Mouse (Mus musculus): ENCODE data around the gene Oser1.
"Not testable (repeated sequence)": the region's sequence is repeated elsewhere in the genome, so short reads cannot be mapped to it uniquely, and the experiment has no call there.

The Oser1 gene

DNA sequence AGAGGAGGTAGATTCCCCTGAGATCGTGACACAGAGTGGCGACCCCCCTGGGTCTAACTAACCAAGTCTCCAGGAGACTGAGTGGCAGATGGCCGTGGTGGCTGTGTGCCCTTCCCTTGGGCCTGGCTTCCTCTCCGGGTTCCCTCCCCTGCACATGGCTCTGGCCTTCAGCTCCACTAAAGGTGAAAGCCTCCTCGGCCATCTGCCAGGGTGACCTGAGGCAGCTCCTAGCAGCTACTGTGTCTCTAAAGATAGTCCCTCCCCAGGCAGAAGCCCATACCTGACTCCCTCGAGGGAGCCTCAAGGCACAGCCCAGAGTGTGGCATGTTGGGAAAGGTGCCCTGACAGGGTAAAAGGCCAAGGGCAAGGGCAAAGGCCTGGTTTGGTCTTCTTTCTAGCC lies 19.0 kb upstream of the Oser1 start:
- no peak for DNase-seq (ENCODE audit: low spot score)

DNA sequence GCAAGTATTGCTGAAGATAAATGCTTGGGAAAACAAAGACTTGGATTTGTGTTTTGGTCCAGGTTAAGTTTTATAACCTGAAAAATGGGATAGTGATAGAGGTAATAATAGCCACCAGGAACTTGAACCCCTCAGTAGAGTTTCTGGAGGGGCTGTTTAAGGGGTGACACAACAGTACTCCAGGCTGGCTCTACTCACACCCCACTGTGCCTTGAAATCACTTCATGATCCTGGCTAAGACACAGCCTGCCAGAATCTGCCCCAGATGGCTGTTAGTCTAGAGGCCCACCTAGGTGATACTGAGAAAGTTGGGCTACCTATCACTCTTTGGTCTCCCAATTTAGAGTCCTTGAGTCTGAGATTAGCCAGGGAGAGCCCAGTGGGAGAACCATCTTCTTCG lies 15.0 kb upstream of the Oser1 start:
- DNase-seq (ENCODE audit: low spot score): no peak

DNA sequence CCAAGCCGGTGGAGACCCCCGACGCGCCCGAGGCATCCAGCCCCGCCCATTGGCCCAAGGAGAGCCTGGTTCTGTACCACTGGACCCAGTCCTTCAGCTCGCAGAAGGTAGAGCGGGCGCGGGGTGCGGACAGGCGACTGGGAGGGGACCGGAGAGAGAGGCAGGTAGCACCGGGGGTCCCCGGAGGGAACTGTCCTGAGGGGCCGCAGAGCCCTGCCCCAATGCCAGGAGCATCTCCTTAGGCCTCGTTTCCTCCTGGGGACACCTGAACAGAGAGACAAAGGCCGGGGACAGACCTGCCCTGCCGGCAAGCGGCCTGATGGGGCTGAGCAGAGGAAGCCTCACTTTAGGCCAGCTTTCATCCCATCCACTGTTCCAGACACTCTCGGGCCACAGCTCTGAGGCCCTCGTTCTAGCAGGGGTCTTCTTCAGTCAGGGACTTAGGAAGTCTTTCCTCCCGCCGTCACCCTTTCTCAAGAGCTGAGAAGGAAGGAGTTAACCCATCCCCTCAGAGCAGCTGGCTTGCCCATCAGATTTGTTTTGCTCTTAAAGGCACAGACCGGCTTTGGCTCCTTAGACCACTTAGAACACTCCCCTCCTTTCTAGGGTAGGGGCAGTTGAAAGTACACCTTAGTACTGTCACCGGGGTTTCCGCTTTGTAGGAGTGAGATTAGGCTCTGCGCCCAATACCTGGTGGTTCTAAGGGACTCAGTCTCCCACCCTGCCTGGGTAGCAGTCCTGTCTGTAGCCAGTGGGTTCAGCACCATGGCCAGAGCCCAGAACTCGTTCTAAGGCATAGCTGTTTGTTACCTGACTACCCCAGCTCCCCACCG lies 14.3 kb upstream of the Oser1 start:
- peak; percentile 53 for DNase-seq (ENCODE audit: low spot score)

DNA sequence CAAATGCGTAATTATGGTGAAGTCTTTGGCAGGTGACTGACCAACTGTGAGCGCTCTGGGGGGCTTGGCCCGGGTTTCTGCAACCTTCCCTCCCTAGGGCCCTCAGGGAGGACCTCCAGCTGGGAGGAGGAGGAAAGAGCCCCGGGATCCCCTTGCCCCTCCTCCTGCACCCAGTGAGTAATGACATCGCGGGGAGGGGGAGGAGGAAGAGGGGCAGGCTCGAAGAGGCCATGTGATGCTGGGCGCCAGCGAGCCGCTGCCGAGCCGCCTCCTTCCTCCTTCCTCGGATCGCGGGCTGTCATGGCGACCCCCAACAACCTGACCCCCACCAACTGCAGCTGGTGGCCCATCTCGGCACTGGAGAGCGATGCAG lies 13.7 kb upstream of the Oser1 start, which contains the start of gene Gdap1l1:
Gene Gdap1l1, plus strand, starts transcription at position 231 of the 373 bp plus-strand sequence.
- no peak for DNase-seq (ENCODE audit: low spot score)

DNA sequence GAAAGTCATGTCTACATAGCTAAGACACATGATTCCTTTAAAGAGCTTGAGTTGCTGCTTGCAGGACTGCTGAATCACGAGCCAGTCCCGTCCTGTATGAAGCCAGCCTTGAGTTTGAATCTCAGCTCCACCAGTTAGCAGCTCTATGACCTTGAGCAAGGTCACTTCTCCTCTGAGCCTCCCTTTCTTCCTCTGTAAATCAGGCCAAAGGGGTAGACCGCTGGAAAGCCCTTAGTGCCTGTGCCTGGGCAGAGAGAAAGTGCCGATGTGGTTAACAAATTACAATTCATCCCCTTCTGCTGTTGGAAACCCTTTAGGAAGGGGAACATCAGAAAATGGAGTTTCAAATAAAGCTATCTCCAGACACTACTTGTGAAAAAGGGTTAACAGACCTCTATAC lies 13.3 kb upstream of the Oser1 start:
- DNase-seq (ENCODE audit: low spot score): no peak

DNA sequence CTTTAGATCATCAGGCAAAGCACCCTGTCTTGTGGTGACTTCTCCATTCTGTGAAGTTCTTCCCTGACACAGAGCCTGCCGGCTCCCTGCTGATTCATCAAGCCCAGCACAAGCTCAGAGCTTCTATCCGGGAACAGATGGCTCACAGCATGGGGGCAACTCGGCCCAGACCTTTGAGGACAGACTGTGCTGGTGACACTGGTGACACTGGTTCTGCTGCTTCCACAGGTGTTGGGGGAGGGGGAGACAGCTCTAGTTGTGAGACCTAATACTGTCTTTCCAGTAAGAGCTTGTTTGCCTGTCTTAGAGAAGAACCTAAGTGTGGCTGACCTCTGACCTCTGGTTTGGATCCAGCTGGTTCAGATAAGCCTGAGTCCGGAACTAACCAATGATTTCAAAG lies 9.5 kb upstream of the Oser1 start:
- peak; percentile 60 for DNase-seq (ENCODE audit: low spot score)

DNA sequence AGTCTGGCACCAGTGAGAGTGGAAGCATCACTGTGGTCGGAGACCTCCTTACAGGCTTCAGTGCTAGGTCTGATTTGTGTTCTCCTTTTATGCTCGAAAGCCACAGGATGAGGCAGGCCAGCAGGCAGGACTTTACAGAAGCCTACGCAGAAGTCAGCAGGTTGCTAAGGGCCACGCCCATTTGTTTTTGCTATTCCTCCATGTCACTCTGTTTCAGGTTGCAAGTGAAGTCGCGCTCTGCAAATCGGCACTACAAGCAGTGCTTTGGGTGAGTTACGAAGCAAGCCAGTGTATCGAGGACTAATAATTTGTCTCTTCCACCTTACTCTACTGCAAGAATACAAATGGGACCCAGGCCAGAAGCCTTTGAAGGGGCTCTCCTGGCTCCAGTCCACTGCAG lies 6.8 kb upstream of the Oser1 start:
- no peak for DNase-seq (ENCODE audit: low spot score)

DNA sequence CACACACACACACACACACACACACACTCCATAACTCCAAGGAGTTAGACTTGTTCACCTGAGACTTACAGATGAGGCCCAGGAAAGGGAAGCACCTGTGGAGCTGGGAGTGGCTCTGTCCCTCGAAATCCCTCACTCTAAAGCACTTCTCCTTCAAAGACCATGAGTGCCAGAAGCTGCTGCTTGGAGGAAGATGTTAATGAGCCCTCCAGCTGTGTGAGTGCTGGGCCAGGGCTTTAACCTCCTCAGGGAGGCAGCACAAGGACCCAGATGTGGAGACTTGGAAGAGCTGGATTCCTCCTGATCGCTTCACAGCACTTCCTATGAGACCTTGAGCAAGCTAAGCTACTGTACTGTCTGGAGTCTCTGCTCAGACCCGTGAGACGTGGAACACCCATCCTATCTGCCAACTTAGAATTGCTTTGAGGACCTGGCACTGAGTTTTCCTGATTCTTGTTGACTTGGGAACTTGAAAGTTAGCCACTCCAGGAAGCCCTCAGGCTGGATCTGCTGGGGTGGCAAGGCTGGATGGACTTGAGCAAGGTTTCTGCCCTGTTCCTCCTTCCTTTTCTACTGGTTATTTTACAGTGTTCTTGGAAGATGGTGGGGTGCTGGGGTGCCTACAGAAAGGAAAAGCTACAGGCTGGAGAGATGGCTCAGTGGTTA lies 4.0 kb upstream of the Oser1 start:
- no peak for DNase-seq (ENCODE audit: low spot score)

DNA sequence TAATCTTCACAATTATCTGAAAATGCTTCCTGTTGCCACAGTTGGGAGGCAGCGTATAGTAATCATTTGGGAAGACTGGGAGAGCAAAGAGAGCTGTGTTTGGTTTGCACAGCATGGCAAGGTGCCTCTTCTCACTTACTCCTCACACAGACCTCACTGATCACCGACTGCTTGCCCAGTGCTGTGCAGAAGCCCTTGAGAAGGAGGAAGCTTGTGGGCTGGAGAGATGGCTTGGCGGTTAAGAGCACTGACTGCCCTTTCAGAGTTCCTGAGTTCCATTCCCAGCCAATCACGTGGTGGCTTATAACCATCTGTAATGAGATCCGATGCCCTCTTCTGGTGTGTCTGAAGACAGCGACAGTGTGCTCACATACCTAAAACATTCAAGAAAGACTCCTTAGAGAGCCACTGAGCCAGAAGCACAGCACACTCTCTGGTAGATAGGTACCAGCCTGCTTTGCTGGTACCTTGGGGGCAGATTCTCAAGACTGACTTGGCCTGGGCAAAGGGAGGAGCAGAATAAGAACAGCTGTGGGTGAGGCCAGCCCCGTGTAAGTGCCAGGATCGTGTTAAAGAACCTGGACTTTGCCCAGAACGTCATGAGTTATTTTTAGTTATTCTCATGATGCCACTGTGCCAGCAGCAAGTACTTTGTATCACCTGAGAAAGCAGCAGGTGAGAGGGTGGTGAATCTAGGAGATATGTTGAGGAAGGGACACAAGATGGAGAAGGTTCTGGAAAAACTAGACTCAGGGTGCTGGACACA lies 1.4 kb downstream of the Oser1 start:
- no peak for DNase-seq (ENCODE audit: low spot score)

DNA sequence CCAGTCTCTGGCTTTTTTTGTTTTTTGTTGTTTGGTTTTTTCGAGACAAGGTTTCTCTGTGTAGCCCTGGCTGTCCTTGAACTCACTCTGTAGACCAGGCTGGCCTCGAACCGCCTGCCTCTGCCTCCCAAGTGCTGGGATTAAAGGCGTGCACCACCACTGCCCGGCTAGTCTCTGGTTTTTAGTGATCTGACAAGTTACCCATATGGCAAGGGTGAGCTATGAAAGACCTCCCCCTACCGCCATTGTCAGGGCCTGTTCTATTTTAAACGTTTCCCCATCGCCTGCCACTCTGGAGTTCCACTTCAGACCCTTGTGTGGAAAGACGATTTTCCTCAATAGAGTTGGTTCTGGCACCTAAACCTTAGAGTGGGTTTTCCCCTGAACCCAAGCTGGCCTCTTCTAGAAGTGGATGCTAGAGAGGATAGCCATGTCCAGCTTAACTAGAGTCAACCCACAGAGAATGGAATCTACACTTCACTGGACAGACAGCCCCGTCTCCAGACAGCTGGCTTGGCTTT lies 4.1 kb downstream of the Oser1 start:
- no peak for DNase-seq (ENCODE audit: low spot score)

DNA sequence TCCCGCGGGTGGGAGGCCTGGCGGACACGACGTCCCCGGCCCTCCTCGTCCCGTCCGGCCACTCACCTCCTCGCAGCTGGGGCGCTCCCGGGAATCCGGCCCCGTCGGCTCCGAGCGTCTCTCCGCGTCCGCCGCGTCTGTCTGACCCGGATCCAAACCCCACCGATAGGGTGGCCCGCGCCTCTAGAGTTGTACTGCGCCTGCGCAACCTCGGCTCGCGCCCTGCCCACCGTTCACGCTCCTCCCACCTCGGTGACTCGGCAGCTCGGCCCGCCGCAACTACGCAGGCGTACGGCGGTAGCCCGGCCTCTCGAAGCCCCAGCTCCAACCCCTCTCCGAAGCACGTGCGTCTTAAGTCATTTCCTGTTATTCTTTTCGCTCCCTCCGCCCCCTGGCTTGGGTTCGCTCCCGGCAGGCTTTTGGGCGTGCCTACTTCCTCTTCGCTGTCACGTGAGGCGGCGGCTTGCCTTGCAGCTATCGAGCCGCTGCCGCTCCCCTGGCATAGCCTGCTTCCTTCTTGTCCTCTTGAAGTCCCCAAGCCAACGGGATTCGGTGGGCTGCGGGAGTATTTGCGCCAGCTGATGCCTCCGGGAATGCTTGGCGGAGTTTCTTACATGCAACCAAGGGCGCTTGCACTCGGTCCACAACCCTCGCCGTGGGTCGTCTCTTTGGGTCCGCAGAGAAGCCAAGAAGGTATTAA lies 5.0 kb downstream of the Oser1 start:
- peak; percentile 99 for DNase-seq (ENCODE audit: low spot score)

DNA sequence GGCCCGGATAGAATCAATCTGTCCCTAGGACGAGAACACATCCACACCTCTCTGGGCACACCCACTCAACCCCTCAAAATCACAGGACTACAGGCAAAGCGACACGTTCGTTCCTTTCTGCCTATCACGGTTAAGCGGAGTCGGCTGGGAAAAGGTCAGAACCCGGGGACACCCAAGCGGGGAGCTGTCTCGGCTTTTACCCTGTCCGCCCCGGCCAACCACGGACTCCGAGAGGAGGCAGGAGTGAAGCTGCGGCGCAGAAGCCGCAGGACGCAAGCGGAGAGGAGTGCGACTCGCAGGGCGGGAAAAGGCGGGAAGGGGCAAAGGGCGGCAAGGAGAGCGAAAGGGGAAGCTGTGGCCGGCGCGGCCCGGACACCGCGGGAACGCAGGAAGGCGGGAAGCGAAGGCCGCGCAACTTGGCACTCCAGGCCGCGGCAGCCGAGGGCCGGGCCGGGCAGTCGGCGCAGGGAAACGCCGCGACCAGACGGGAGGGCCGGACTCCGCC lies 5.6 kb downstream of the Oser1 start:
- DNase-seq (ENCODE audit: low spot score): peak; percentile 76

DNA sequence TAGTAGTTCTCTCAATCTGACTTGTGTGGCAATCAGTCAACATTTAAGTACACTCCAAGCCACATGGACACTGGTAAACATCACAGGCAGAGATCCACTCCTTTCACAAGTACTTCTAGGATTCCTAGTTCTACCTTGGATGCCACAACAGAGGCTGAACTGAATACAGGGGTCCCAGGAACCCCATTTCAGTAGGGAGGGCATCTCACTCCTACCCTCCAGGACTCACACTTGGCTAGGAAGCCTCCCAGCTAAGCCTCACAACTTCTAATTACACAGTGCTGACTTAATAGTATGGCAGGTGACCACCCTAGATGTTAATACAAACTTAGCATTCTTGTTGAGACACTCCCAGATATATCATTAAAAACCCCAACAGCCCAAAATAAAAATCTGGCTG lies 6.7 kb downstream of the Oser1 start:
- DNase-seq (ENCODE audit: low spot score): no peak

DNA sequence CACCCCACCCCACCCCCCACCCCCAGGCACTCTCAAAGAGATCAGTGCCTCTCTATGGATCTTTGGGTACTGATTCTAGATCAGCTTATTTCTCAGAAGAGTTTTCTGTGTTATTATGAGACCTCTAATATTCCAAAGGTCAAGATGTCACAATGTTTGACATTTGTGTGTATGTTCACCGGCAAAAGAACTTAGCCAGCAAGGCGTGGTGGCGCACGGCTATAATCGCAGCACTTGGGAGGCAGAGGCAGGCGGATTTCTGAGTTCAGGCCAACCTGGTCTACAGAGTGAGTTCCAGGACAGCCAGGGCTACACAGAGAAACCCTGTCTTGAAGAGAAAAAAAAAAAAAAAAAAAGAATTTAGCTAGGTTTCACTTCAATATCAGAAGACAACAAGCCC lies 7.5 kb downstream of the Oser1 start:
- no peak for DNase-seq (ENCODE audit: low spot score)

DNA sequence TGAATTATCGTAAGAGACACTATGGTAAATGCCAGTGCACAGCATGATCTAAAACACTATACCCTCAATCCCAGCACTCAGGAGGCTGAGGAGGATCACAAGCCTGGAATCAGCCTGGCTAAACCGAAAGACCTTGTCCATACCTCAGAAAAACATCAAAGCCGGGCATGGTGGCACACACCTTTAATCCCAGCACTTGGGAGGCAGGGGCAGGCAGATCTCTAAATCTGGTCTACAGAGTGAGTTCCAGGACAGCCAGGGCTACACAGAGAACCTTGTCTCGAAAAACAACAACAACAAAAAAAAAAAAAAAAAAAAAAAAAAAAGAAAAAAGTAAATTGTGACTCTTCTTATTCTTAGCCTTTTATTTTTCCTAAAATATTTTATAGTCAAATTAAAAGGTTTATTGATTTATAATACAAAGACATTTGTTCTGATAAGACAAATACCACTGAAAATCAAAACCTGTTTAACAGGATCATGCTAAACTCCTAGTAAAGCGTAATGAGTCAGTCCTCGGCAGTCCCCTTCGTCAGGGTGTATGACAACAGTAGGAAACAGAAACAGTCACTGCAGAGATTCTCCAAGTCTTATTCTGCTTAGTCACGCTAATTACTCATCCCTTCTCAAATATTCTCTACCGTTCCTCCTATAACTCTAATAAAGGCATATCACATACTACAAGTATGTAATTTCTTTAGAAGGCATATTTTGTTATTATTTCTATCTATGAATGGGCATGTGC lies 11.5 kb downstream of the Oser1 start:
- no peak for DNase-seq (ENCODE audit: low spot score)

DNA sequence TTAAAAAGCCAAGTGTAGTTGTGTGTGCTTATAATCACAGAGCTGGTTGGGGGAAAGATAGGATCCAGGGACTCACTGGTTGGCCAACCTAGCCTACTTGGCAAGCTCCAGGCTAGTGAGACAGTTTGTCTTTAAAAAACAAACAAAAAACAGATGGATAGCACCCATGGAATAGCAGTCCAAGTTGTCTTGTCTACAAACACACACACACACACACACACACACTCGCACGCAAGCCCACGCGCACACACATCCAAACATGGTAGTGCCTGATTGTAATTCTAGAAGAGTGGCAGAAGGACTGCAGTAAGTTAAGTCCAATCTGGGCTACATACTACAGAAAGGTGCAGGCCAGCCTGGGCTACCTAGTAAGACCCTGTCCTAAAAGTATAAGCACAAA lies 12.1 kb downstream of the Oser1 start:
- DNase-seq (ENCODE audit: low spot score): no peak

DNA sequence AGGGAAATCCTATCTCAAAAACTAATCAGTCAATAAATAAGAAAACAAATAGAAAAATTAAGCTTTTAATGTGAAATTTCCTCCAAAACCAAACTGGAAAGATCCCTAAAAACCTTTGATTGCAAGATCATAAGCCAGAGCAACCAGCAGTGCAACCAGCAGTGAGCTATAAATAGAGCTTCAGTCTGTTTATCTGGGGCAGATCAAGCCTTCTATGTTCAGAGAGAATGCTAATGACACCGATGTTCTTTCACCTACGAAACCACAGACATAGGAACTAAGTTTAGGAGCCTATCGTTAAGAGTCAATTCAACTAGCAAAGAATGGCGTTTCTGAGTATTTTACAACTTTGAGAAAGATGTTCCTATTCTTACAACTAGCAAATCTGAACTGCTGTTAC lies 12.7 kb downstream of the Oser1 start:
- no peak for DNase-seq (ENCODE audit: low spot score)

DNA sequence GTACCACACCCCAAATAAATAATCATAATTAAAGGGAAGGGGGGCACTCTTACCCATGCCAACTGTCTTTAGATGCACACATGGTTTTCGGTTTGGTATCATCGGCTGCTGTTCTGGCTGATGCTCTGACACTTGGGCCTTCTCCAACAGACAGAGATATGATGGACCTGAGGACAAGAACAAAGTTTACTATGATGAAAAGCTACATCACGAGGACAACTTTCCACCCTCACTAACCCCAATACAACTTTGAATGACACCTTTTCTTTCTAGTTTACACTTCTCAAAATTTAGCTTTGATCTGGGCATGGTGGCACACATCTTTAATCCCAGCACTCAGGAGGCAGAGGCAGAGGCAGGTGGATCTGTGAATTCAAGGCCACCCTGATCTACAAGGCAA lies 13.2 kb downstream of the Oser1 start:
- not testable (repeated sequence) for DNase-seq (ENCODE audit: low spot score)

DNA sequence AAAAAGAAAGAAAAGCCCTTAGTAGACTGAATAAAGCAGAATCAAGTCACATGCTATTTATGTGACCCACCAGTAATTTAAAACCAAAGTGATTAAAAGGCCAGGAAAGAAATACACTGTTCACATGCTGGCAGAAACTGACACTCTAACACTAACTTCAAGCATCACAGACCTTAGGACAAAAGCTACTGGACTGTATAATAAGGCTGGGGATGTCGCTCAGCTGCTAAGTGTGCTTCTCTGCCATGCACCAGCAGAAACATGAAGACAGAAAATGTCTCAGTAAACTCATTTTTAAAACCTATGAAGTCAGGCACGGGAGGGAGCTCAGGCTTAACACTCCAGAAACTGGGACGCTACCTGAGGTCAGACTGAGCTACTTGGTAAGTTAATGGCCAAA lies 14.3 kb downstream of the Oser1 start:
- DNase-seq (ENCODE audit: low spot score): no peak

DNA sequence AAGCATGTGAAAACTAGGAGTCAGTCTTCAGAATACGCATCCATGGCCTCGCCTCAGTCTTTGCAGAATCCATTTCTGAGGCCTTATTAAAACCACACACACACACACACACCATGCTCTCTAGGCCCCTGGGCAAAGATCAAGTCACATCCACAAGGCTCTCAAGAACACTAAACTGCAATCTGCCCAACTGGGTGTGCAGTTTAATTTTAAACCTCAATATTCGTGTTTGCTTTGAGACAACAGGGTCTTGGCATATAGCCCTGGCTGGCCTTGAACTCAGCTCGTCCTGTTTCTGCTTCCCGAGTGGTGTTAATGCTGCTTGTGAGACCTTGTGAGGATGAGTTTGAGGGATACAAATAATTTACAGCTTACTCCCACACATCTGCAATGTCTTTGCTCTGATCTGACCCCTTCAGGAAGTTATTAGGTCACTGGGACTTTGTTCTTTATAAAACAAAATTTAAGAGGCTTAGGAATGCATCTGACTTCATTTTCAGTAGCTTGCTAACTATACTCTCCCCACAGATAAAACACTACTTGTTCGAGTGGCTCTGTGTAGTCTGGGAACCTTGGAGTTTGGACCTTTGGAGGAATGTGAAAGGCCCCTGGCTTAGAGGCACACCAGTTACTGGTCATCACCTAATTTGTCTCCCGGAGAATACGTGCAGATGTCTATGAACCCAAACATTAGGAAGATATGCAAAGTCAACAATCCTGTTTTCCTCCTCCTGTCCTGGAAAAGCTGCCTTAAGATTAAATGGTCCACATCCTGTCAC lies 20.3 kb downstream of the Oser1 start:
- peak; percentile 67 for DNase-seq (ENCODE audit: low spot score)

All from yolk sac, embryonic 10.5 days (tissue).